Mouse (Mus musculus): ENCODE measurements around the gene Rhbdf1. TPM values are rescaled to one million over a fixed set of nuclear protein-coding genes. Genes with fewer than 3 reads are reported as not detected.

Rhbdf1 gene
- polyA plus RNA-seq, 1 experiment = 56.7 TPM

DNA sequence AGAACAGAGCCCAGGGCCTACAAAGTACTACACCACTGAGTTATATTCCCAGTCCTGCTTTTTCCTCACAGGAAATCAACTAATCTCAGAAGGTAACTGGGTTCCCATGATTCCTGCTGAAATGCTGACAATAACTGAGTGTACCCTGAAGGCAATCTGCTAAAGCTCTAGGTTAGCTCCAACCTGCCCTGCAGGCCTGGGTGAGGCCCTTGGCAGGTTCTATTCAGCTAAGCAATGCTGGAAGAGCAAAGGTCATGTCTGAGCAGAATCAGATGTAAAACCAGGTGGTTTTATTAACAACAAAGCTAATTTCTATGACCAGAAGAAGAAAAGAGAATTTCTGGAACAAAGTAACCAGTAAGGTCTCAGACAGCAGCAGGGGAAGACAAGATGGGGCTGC, 19.3 kb upstream of the Rhbdf1 start:
- Histone ChIP-seq H3K27ac (ENCODE audit: insufficient read depth, low read depth, low read length) (peak overlapping the region; percentile 15; the same call in 1 of the 2 replicates), H3K27me3 (ENCODE audit: control insufficient read depth, insufficient read depth, low read length) (no peaks in the 10 kb centered on the region), H3K36me3 (ENCODE audit: control insufficient read depth, insufficient read depth, low read length) (peaks cover 19% of the 10 kb centered on the region), H3K4me1 (ENCODE audit: control insufficient read depth, insufficient read depth, insufficient read length, low read length) (peaks cover 3% of the 10 kb centered on the region; the same call in 1 of the 2 replicates), H3K4me3 (ENCODE audit: low read depth, low read length) (no peak overlapping the region)
- TF ChIP-seq POLR2A (IDR thresholded peaks at IDR 0.05; ENCODE audit: low read depth, low read length) (no peak), CTCF (IDR thresholded peaks at IDR 0.05; ENCODE audit: extremely low read depth, insufficient read length, insufficient replicate concordance, low read depth, low read length) (no peak)

GRCm38 (mm10) chr11:32238093-32238860, 16.2 kb upstream of the Rhbdf1 start:
- Histone ChIP-seq H3K36me3 (ENCODE audit: control insufficient read depth, insufficient read depth, low read length) (peaks cover 17% of the 10 kb centered on the region), H3K4me3 (ENCODE audit: low read depth, low read length) (no peak overlapping the region), H3K27ac (ENCODE audit: insufficient read depth, low read depth, low read length) (no peak overlapping the region), H3K27me3 (ENCODE audit: control insufficient read depth, insufficient read depth, low read length) (no peaks in the 10 kb centered on the region), H3K4me1 (ENCODE audit: control insufficient read depth, insufficient read depth, insufficient read length, low read length) (peaks cover 3% of the 10 kb centered on the region; the same call in 1 of the 2 replicates)
- 56% methylated on average over 5 of the region's 5 CpGs for WGBS
- TF ChIP-seq POLR2A (IDR thresholded peaks at IDR 0.05; ENCODE audit: low read depth, low read length) = no peak
- TF ChIP-seq CTCF (IDR thresholded peaks at IDR 0.05; ENCODE audit: extremely low read depth, insufficient read length, insufficient replicate concordance, low read depth, low read length) = peak; percentile 93

DNA sequence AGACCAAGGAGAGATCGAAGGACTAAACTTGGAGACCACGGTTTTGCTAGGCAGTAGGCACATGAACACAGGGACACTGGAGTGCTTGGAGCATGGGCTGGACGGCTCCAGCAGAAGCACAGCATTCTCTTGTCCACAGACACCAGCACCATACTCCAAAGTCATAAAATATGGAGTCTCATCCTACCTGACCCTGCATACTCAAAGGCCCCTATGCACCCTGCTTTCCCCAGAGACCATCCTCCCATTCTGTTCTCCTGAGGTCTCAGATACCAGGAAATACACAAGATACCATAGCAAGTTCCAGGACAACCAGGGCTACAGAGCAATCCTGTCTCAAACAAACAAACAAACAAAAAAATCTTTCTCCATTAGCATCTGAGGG, 15.3 kb upstream of the Rhbdf1 start:
- Histone ChIP-seq H3K4me1 (ENCODE audit: control insufficient read depth, insufficient read depth, insufficient read length, low read length) (peaks cover 3% of the 10 kb centered on the region; the same call in 1 of the 2 replicates), H3K4me3 (ENCODE audit: low read depth, low read length) (no peak overlapping the region), H3K27me3 (ENCODE audit: control insufficient read depth, insufficient read depth, low read length) (no peaks in the 10 kb centered on the region), H3K36me3 (ENCODE audit: control insufficient read depth, insufficient read depth, low read length) (peaks cover 22% of the 10 kb centered on the region), H3K27ac (ENCODE audit: insufficient read depth, low read depth, low read length) (no peak overlapping the region)
- no peak for TF ChIP-seq CTCF (IDR thresholded peaks at IDR 0.05; ENCODE audit: extremely low read depth, insufficient read length, insufficient replicate concordance, low read depth, low read length)
- TF ChIP-seq POLR2A (IDR thresholded peaks at IDR 0.05; ENCODE audit: low read depth, low read length) = no peak
- 93% methylated on average over 3 of the region's 3 CpGs for WGBS

DNA sequence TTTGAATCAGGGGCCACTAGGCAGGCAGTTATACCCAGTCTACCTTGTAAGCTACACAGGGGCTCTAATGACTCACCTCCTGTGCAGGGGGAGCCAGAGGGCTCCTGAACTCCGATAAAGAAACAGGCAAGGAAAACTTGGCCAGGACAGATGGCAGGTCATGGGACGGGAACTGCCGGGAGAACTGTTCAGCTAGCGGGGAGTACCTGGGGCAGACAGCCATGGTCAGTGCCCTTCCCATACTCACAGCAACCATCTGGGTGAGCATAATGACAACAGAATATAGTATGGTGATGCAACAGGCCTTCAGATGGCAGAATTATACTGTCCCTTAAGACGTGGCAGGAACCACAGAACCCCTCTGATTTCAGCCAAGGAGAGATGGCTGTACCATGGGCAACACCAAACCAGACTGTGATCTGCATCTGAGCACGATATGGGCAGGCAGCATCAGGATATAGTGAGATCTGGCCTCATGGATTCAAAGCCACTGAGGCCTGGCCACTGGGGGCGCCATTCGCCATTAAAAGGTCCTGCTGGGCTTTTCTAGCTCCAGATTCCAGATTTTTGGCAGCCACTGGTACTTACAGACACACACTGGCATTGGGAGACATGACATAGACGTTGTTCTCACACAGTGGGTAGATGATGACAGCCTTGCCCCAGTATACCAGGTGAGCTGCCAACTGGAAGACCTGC, 14.8 kb upstream of the Rhbdf1 start:
- Histone ChIP-seq H3K4me3 (ENCODE audit: low read depth, low read length) (no peak overlapping the region), H3K27me3 (ENCODE audit: control insufficient read depth, insufficient read depth, low read length) (no peaks in the 10 kb centered on the region), H3K27ac (ENCODE audit: insufficient read depth, low read depth, low read length) (no peak overlapping the region), H3K36me3 (ENCODE audit: control insufficient read depth, insufficient read depth, low read length) (peaks cover 25% of the 10 kb centered on the region), H3K4me1 (ENCODE audit: control insufficient read depth, insufficient read depth, insufficient read length, low read length) (peaks cover 3% of the 10 kb centered on the region; the same call in 1 of the 2 replicates)
- WGBS = 70% methylated on average over 9 of the region's 9 CpGs
- TF ChIP-seq POLR2A (IDR thresholded peaks at IDR 0.05; ENCODE audit: low read depth, low read length) (no peak), CTCF (IDR thresholded peaks at IDR 0.05; ENCODE audit: extremely low read depth, insufficient read length, insufficient replicate concordance, low read depth, low read length) (peak; percentile 72)

DNA sequence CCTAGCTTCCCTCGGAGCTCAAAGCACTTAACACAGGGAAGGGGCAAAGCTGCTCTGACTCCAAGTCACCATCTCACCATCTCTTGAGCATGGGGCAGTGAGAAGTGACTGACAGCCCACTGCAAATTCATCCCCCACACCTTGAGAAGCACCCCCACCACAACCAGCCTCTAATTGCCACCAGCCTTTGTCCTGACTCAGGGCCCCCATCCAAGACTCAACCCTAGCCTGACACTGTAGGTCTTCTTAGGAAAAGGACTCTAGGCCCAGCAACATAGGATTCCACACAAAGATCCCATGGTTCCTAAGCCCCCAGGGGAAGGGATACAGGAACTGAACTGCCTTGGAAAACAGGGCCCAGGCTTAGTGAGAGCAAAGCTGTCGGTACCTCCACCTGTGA, 14.0 kb upstream of the Rhbdf1 start:
- TF ChIP-seq POLR2A (IDR thresholded peaks at IDR 0.05; ENCODE audit: low read depth, low read length) (no peak), CTCF (IDR thresholded peaks at IDR 0.05; ENCODE audit: extremely low read depth, insufficient read length, insufficient replicate concordance, low read depth, low read length) (no peak)
- WGBS = 58% methylated on average over 2 of the region's 2 CpGs
- no peaks in the 10 kb centered on the region for H3K4me1 ChIP-seq (ENCODE audit: control insufficient read depth, insufficient read depth, insufficient read length, low read length)
- H3K27me3 ChIP-seq (ENCODE audit: control insufficient read depth, insufficient read depth, low read length) = no peaks in the 10 kb centered on the region
- peaks cover 32% of the 10 kb centered on the region for H3K36me3 ChIP-seq (ENCODE audit: control insufficient read depth, insufficient read depth, low read length)
- no peak overlapping the region for H3K27ac ChIP-seq (ENCODE audit: insufficient read depth, low read depth, low read length)
- no peak overlapping the region for H3K4me3 ChIP-seq (ENCODE audit: low read depth, low read length)

DNA sequence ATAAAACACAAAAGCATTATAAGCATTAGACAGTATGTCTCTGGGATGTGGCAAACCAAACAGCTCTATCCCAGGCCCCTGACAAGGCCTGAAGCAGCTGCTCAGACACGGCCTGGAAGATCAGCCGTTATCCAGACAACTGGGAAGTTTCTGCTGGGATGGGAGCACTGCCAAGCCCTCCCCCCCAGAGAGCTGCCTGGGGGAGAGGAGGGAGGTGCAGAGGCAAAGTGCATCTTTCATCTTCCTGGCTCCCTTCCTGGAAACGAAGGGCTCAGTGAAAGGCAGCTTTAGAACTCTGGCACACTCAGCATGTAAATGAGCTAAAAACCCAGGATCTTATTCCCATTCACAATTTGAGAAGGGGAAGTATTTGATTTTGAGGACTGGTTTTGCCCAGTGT, 13.5 kb upstream of the Rhbdf1 start:
- H3K4me1 ChIP-seq (ENCODE audit: control insufficient read depth, insufficient read depth, insufficient read length, low read length) = no peaks in the 10 kb centered on the region
- H3K36me3 ChIP-seq (ENCODE audit: control insufficient read depth, insufficient read depth, low read length) = peaks cover 34% of the 10 kb centered on the region
- H3K27ac ChIP-seq (ENCODE audit: insufficient read depth, low read depth, low read length) = no peak overlapping the region
- TF ChIP-seq CTCF (IDR thresholded peaks at IDR 0.05; ENCODE audit: extremely low read depth, insufficient read length, insufficient replicate concordance, low read depth, low read length) = no peak
- no peak for TF ChIP-seq POLR2A (IDR thresholded peaks at IDR 0.05; ENCODE audit: low read depth, low read length)
- 11% methylated on average over 3 of the region's 3 CpGs for WGBS
- H3K4me3 ChIP-seq (ENCODE audit: low read depth, low read length) = no peak overlapping the region
- H3K27me3 ChIP-seq (ENCODE audit: control insufficient read depth, insufficient read depth, low read length) = no peaks in the 10 kb centered on the region

GRCm38 (mm10) chr11:32234816-32235485, 12.9 kb upstream of the Rhbdf1 start:
- peaks cover 38% of the 10 kb centered on the region for H3K36me3 ChIP-seq (ENCODE audit: control insufficient read depth, insufficient read depth, low read length)
- no peaks in the 10 kb centered on the region for H3K27me3 ChIP-seq (ENCODE audit: control insufficient read depth, insufficient read depth, low read length)
- 84% methylated on average over 6 of the region's 6 CpGs for WGBS
- no peak for TF ChIP-seq CTCF (IDR thresholded peaks at IDR 0.05; ENCODE audit: extremely low read depth, insufficient read length, insufficient replicate concordance, low read depth, low read length)
- no peak for TF ChIP-seq POLR2A (IDR thresholded peaks at IDR 0.05; ENCODE audit: low read depth, low read length)
- no peaks in the 10 kb centered on the region for H3K4me1 ChIP-seq (ENCODE audit: control insufficient read depth, insufficient read depth, insufficient read length, low read length)
- no peak overlapping the region for H3K4me3 ChIP-seq (ENCODE audit: low read depth, low read length)
- H3K27ac ChIP-seq (ENCODE audit: insufficient read depth, low read depth, low read length) = no peak overlapping the region
